Mouse (Mus musculus): Measurements from ENCODE around the gene Cd274. TPM values are rescaled to one million over a fixed set of nuclear protein-coding genes. Genes with fewer than 3 reads are reported as not detected.

Cd274 gene
- 0.14 and 0.32 TPM in 2 replicates for polyA plus RNA-seq (2016; fragmentation: Nextera tagmentation; extraction: Ambion mirVana)

DNA sequence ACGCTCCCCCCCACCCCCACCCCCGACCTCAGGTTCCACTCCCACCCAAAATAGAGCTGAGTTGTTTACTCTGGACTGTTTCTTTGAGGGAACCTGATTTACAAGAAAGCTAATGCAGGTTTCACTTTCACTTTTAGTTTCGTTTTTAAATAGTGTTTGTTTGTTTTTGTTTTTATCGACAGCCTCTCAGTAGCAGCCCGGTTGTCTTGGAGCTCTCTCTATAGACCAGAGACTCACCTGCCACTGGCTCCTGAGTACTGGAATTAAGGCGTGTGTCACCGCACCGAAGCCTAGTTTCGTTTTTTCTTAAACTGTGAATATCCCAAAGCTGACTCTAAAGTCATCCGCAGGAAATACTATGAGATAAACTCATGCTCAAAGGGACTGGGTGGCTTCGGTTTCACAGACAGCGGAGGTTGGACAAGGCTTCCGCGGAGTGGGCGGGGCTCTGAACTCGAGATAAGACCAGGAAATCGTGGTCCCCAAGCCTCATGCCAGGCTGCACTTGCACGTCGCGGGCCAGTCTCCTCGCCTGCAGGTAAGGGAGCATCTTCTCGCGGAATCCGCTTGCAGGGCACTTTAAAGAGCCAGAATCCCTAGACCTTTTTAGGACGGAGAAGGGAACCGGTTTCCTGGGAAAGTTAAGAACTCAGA is at the start of gene Cd274, which contains the start of gene Plgrkt:
Cd274 (plus strand) TSS at position 487 of the 654 bp plus-strand sequence.
Plgrkt (minus strand) TSS at position 422 of the 654 bp plus-strand sequence.
- no peaks in the 10 kb centered on the region for H3K9me3 ChIP-seq
- H3K9ac ChIP-seq, result peak within 1 kb of the TSS; percentile 21
- no peak for ATAC-seq (ENCODE audit: insufficient number of reproducible peaks, insufficient read depth, low FRiP score, low TSS enrichment)
- peak within 1 kb of the TSS; percentile 76 for H3K4me2 ChIP-seq (replicated peaks)
- WGBS, result 3% methylated on average over 26 of the region's 26 CpGs
- peak within 1 kb of the TSS; percentile 45 for H3K4me3 ChIP-seq
- no peaks in the 10 kb centered on the region for H3K27me3 ChIP-seq
- H3K4me1 ChIP-seq, result peaks cover 5% of the 10 kb centered on the region; the same call in 1 of the 2 replicates
- H3K36me3 ChIP-seq, result no peaks in the 10 kb centered on the region
- no peak within 1 kb of the TSS for H3K27ac ChIP-seq

DNA sequence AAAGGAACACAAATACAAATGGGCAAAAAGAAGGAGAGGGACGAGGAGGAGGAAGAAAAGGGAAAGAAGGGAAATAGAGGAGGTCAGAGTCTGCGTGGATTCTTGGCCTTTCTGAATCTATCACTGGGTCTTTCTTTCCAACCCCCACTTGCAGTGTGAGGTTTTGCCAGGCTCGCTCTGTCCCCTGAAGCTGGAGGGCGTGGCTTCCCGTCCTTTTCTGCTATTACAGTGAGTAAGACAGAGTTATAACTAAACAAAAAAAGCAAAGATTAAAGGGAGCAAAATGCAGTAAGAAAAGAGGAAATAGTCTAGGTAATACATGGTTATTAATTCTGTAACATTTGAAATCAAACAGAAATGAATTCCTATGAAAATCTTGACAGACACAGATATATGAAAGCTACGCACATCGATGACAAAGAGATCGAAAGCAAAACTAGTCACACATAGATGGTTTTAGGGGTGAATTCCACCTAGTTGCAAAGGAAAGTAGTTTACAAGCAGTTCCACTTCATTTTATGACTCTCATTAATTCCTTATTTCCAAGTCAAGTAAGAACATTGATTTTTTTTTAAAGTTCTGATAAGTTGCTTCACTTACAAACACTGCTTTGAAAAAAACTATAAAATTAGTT is 43.7 kb upstream of the Cd274 start:
- H3K27ac ChIP-seq, result no peak overlapping the region
- ATAC-seq (ENCODE audit: insufficient number of reproducible peaks, insufficient read depth, low FRiP score, low TSS enrichment), result no peak
- H3K27me3 ChIP-seq, result no peaks in the 10 kb centered on the region
- no peaks in the 10 kb centered on the region for H3K4me1 ChIP-seq
- no peak overlapping the region for H3K4me2 ChIP-seq (replicated peaks)
- H3K4me3 ChIP-seq, result no peak overlapping the region
- WGBS, result 76% methylated on average over 8 of the region's 8 CpGs
- no peaks in the 10 kb centered on the region for H3K9me3 ChIP-seq
- H3K9ac ChIP-seq, result no peak overlapping the region
- H3K36me3 ChIP-seq, result no peaks in the 10 kb centered on the region

DNA sequence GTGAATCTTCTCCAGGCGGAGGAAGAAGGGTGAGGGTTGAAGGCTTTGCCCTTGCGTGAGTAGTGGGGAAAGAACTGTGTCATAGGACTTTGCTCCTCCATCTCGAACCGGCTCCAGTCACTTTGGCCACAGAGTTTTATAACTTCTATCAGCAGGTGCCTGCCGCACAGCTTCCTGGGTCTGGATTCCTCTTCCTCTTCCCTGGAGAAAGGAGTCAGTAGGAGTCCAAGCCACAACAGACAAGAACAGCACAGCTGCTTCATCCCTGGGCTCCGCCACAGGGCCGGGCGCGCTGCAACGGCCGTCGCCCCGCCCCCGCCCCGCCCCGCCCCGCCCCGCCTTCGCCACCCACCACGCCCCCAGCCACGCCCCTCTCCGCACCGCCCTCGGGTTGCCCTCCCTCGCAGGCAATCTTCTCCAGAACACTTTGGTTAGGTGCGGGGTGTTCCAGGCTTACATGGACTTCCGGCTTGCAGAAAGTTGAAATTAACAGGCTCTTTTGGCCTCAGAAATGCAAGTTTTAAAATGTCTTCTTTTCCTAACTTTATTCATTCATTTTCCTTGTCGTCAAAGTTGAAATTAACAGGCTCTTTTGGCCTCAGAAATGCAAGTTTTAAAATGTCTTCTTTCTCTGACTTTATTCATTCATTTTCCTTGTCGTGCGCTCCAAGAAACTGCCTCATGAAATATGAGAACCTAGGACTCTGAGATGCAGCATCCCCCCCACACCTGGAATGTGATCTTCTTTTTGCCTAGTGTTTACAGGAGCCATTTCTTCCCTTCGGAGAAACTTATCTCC is 42.0 kb upstream of the Cd274 start, which contains the start of gene Insl6:
Insl6 (minus strand) TSS at position 304 of the 799 bp plus-strand sequence.
- H3K4me2 ChIP-seq (replicated peaks), result peak within 1 kb of the TSS; percentile 68
- peak within 1 kb of the TSS; percentile 29; the same call in 1 of the 2 replicates for H3K9ac ChIP-seq
- peak within 1 kb of the TSS; percentile 18; the same call in 1 of the 2 replicates for H3K27ac ChIP-seq
- H3K27me3 ChIP-seq, result no peaks in the 10 kb centered on the region
- H3K4me3 ChIP-seq, result peak within 1 kb of the TSS; percentile 36
- H3K36me3 ChIP-seq, result no peaks in the 10 kb centered on the region
- 2% methylated on average over 30 of the region's 31 CpGs for WGBS
- H3K4me1 ChIP-seq, result no peaks in the 10 kb centered on the region
- H3K9me3 ChIP-seq, result no peaks in the 10 kb centered on the region
- peak; percentile 91 for ATAC-seq (ENCODE audit: insufficient number of reproducible peaks, insufficient read depth, low FRiP score, low TSS enrichment)

DNA sequence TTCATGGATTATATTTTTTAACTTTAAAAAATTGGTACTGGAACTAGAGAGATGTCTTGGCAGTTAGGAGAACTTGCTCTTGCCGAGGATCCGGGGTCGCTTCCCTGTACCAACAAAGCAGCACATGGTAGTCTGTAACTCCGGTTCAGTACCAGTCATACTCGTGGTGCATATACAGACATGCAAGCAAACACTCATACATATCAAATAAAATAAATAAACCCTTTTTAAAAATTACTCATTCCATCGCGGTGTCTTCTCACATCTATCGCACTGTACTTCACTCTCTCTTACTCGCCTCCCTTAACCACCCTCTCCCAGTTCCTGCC is 41.4 kb upstream of the Cd274 start:
- 61% methylated on average over 9 of the region's 9 CpGs for WGBS
- Histone ChIP-seq H3K27me3 (no peaks in the 10 kb centered on the region), H3K4me3 (peak overlapping the region; percentile 36), H3K27ac (peak overlapping the region; percentile 18; the same call in 1 of the 2 replicates), H3K9me3 (no peaks in the 10 kb centered on the region), H3K36me3 (no peaks in the 10 kb centered on the region), H3K4me2 (replicated peaks) (peak overlapping the region; percentile 68), H3K9ac (no peak overlapping the region), H3K4me1 (no peaks in the 10 kb centered on the region)
- no peak for ATAC-seq (ENCODE audit: insufficient number of reproducible peaks, insufficient read depth, low FRiP score, low TSS enrichment)

DNA sequence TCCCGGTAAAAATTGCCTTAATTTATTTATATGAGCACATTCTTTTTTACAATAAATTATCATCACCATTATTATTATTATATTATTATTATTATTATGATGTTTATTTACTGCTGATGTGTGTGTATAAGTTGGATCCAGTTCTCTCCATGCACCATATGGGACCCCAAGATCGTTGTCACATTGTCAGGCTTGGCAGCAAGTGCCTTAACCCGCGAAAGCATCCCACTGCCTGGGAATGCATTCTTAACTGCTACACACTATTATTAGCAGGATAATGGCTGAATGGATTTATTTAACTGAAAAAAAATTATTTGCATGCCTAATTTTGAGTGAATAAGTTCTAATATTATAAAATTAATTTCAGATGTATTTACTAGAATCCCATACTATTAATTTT is 40.9 kb upstream of the Cd274 start:
- Histone ChIP-seq H3K4me3 (no peak overlapping the region), H3K9ac (no peak overlapping the region), H3K9me3 (no peaks in the 10 kb centered on the region), H3K36me3 (no peaks in the 10 kb centered on the region), H3K4me2 (replicated peaks) (no peak overlapping the region), H3K27ac (no peak overlapping the region), H3K4me1 (no peaks in the 10 kb centered on the region), H3K27me3 (no peaks in the 10 kb centered on the region)
- 92% methylated on average over 4 of the region's 4 CpGs for WGBS
- ATAC-seq (ENCODE audit: insufficient number of reproducible peaks, insufficient read depth, low FRiP score, low TSS enrichment), result no peak

DNA sequence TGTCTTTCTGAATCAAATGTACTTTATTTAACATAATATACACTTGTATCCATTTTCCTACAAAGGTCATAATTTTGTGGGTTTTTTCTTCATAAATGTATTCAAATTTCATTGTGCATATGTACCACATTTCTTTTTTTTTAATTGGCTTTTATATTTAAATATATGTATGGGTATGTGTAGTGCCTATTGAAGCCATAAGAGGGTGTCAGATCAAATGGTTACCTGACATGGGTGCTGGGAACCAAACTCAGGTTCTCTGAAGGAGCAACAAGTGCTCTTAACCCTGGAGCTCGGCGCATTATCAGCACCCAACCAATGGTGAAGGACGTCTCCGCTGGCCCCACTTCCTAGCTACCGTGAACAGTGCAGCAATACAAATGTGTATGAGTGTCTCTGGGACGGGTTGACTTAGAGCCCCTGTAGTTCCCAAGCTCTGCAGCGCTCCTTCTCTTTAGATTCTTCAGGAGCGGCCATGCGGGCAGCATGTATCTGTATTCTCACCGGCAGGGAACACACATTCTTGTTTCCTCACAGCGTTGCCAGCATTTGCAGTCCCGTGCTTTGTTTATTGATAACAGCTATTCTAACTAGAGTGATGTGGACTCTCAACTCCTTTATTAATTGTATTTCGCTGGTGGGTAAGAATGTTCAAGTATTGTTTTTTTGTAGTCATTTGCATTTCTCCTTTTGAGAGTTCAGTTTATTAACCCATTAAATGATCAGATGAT is 40.3 kb upstream of the Cd274 start:
- no peaks in the 10 kb centered on the region for H3K9me3 ChIP-seq
- no peak overlapping the region for H3K27ac ChIP-seq
- no peak overlapping the region for H3K4me3 ChIP-seq
- no peak overlapping the region for H3K9ac ChIP-seq
- no peaks in the 10 kb centered on the region for H3K27me3 ChIP-seq
- ATAC-seq (ENCODE audit: insufficient number of reproducible peaks, insufficient read depth, low FRiP score, low TSS enrichment), result no peak
- H3K36me3 ChIP-seq, result no peaks in the 10 kb centered on the region
- WGBS, result 80% methylated on average over 13 of the region's 13 CpGs
- H3K4me1 ChIP-seq, result no peaks in the 10 kb centered on the region
- no peak overlapping the region for H3K4me2 ChIP-seq (replicated peaks)

DNA sequence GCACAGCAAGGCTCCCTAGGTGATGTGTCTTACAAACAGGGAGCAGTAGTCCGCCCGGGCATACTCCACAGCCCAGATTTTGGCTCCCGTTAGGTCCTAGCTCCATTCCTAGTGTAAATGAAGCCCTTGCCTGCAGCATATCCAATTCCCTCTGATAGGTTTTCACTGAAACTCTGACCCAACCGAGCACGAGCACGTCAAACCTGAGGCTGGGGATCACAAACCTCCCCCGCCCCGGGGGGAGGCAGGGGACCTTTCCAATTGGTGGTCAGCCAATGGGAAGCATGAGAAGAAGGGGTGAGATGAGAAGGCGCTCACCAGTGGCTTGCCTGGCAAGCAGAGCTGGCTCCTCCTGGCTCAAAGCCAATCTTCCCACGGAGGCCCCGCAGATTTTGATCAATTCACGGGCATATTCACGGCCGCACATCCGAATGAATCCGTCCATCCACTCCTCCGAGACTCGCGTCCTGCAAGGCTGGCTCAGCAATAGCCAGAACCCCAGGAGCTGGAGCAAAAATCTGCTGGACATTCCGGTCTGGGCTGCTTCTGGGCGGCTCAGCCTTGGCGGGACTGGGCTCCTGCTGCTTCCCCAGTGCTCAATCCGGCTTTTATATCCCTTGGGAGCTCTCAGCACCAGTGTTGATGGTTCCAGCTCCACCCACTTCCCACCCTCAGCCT is 33.0 kb upstream of the Cd274 start, which contains the start of gene Rln1:
Rln1 (minus strand) TSS at position 603 of the 678 bp plus-strand sequence.
- Histone ChIP-seq H3K27ac (no peak within 1 kb of the TSS), H3K9ac (peak within 1 kb of the TSS; percentile 50), H3K9me3 (no peaks in the 10 kb centered on the region), H3K36me3 (no peaks in the 10 kb centered on the region), H3K27me3 (no peaks in the 10 kb centered on the region), H3K4me1 (peaks cover 10% of the 10 kb centered on the region; the same call in 1 of the 2 replicates), H3K4me3 (peak within 1 kb of the TSS; percentile 41), H3K4me2 (replicated peaks) (peak within 1 kb of the TSS; percentile 81)
- 4% methylated on average over 23 of the region's 23 CpGs for WGBS
- no peak for ATAC-seq (ENCODE audit: insufficient number of reproducible peaks, insufficient read depth, low FRiP score, low TSS enrichment)

DNA sequence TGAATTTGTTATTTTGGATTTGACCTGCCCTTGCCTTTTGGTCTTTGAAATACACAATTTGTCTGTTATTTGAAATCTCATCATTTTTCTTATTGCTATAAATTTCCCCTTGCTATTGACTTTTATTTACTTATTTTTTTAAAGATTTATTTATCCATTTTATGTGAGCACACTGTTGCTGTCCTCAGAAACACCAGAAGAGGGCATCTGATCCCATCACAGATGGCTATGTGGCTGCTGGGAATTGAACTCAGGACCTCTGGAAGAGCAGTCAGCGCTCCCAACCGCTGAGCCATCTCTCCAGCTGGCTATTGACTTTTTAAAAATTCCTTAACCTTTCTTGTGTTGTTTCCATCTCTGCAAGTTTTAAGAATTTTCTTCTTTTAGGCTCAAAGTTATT is 30.6 kb upstream of the Cd274 start:
- ATAC-seq (ENCODE audit: insufficient number of reproducible peaks, insufficient read depth, low FRiP score, low TSS enrichment), result no peak
- Histone ChIP-seq H3K4me1 (peaks cover 10% of the 10 kb centered on the region; the same call in 1 of the 2 replicates), H3K27me3 (no peaks in the 10 kb centered on the region), H3K27ac (no peak overlapping the region), H3K9ac (no peak overlapping the region), H3K4me2 (replicated peaks) (no peak overlapping the region), H3K9me3 (no peaks in the 10 kb centered on the region), H3K36me3 (no peaks in the 10 kb centered on the region), H3K4me3 (no peak overlapping the region)
- WGBS, result 92% methylated on average over 2 of the region's 2 CpGs

DNA sequence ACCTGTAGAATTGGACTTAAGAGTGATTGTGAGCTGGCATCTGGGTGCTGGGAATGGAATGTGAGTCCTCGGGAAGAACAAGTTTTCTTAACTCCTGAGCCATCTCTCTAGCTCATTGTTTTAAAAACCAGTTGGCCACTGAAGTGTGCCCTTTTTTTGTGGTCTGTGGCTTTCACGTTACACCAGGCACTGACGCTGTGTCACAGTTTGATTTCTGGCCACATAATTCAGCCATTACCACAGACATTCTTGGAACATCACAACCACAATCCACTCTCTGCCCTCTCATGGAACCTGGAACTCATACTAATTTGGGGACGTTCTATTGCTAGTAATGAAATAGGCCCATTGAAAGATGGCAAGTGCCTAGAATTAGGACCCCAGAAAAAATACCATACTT is 26.2 kb upstream of the Cd274 start:
- no peaks in the 10 kb centered on the region for H3K4me1 ChIP-seq
- H3K9ac ChIP-seq, result no peak overlapping the region
- H3K9me3 ChIP-seq, result no peaks in the 10 kb centered on the region
- no peaks in the 10 kb centered on the region for H3K27me3 ChIP-seq
- H3K36me3 ChIP-seq, result no peaks in the 10 kb centered on the region
- ATAC-seq (ENCODE audit: insufficient number of reproducible peaks, insufficient read depth, low FRiP score, low TSS enrichment), result no peak
- no peak overlapping the region for H3K27ac ChIP-seq
- 83% methylated on average over 4 of the region's 4 CpGs for WGBS
- H3K4me3 ChIP-seq, result no peak overlapping the region
- H3K4me2 ChIP-seq (replicated peaks), result no peak overlapping the region

DNA sequence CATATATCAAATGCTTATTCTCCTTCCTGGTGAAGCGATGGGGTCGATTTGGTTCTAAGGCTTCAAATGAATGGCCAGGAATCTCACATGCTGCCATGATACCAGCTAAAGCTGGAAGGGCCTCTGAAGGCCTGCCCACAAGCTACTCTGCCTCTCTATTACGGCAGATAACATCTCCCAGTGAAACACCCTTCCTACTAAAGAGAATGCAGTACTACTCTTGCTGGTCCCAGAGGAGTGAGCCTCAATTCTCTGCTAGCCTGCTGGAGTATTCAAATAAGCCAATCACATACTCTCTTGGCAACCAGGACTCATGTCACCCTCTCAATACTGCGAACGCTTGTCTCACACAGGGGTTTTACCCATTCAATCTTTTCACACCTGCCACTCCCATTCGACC is 25.0 kb upstream of the Cd274 start:
- WGBS, result 87% methylated on average over 6 of the region's 6 CpGs
- Histone ChIP-seq H3K9ac (no peak overlapping the region), H3K9me3 (no peaks in the 10 kb centered on the region), H3K36me3 (no peaks in the 10 kb centered on the region), H3K4me1 (no peaks in the 10 kb centered on the region), H3K4me2 (replicated peaks) (no peak overlapping the region), H3K4me3 (no peak overlapping the region), H3K27ac (no peak overlapping the region), H3K27me3 (no peaks in the 10 kb centered on the region)
- no peak for ATAC-seq (ENCODE audit: insufficient number of reproducible peaks, insufficient read depth, low FRiP score, low TSS enrichment)

DNA sequence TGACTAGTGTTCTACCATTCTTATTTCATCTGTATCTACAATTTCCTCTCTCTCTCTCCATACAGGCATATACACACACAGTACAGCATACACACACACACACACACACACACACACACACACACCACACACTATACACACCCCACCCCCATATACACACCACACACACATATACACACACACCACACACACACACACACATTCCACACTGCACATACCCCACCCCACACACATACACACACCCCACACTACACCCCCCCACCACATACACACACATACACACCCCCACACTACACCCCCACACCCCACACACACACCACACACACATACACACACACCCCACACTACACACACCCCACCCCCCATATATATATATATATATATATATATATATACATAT is 22.4 kb upstream of the Cd274 start:
- no peak for ATAC-seq (ENCODE audit: insufficient number of reproducible peaks, insufficient read depth, low FRiP score, low TSS enrichment)
- Histone ChIP-seq H3K27me3 (no peaks in the 10 kb centered on the region), H3K9me3 (no peaks in the 10 kb centered on the region), H3K36me3 (peaks cover 2% of the 10 kb centered on the region), H3K27ac (no peak overlapping the region), H3K4me3 (no peak overlapping the region), H3K4me2 (replicated peaks) (no peak overlapping the region), H3K4me1 (no peaks in the 10 kb centered on the region), H3K9ac (no peak overlapping the region)
